Mouse (Mus musculus): ENCODE measurements around the gene Nr3c2.

DNA sequence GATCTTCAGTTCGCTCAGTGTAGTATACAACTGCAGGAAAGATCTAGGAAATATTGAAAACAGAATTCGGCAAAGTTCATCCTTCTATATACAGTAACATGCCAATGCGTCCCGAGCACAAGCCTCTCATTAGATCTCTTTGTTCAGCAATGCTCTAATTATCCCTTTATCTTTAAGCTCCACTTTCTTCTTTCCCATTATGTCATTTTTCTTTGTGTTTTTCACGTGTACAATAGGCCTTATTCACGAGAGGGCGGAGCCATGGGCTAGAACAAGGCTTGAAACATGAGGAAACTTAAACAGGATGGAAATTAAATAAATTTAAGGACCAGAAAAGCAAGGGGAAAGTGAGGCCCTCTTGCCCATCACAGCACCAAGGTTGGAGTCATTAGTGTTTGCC is 329.4 kb downstream of the Nr3c2 start:
- no peak for TF ChIP-seq POLR2A (IDR thresholded peaks at IDR 0.05; ENCODE audit: borderline replicate concordance, low read depth, low read length)
- TF ChIP-seq CTCF (IDR thresholded peaks at IDR 0.05; ENCODE audit: low read depth, low read length), result no peak
